Mouse (Mus musculus) cortical plate, adult 2 months (tissue): ENCODE data around the gene Mag. TPM values are rescaled to one million over a fixed set of nuclear protein-coding genes. Genes with fewer than 3 reads are reported as not detected.
A peak's percentile ranks its signal among the peaks of the same experiment; 100 is the strongest.
"Not testable (repeated sequence)": the region's sequence is repeated elsewhere in the genome, so short reads cannot be mapped to it uniquely, and the experiment has no call there.

Source experiments
- H3K27ac ChIP-seq: fragments of 200-500 bp; 2 replicates; pipeline ENCODE4 v1.5.1; 2012; ENCODE audit warnings: low read length, control low read depth, inconsistent platforms; ENCODE audit not compliant: insufficient read depth
- H3K4me1 ChIP-seq: fragments of 200-500 bp; 2 replicates; pipeline ENCODE4 v1.6.1; 2011; ENCODE audit warnings: low read length; ENCODE audit not compliant: control insufficient read depth, insufficient read depth
- H3K4me3 ChIP-seq: fragments of 200-500 bp; 2 replicates; pipeline ENCODE4 v1.5.1; 2011; ENCODE audit warnings: mild to moderate bottlenecking, low read length, control low read depth; ENCODE audit not compliant: insufficient read depth
- CTCF ChIP-seq: fragments of 200-500 bp; IDR thresholded peaks from 2 replicates; pipeline ENCODE4 v1.5.1; 2011; ENCODE audit warnings: mild to moderate bottlenecking, control low read depth, low read length; ENCODE audit not compliant: insufficient read depth; ENCODE audit errors: extremely low read depth
- POLR2A ChIP-seq: fragments of 200-500 bp; IDR thresholded peaks from 2 replicates; pipeline ENCODE4 v1.6.1; 2011; ENCODE audit warnings: mild to moderate bottlenecking, low read length, control low read depth; ENCODE audit not compliant: insufficient read depth; ENCODE audit errors: extremely low read depth
- polyA plus RNA-seq: library from polyadenylated mRNA; depleted of rRNA; stranded (reverse); fragments of >200 nt; gene quantifications from 2 replicates; pipeline ENCODE4 v1.2.3, GENCODE M21; 2012

Gene Mag
- polyA plus RNA-seq, 1 experiment = 613 TPM

DNA sequence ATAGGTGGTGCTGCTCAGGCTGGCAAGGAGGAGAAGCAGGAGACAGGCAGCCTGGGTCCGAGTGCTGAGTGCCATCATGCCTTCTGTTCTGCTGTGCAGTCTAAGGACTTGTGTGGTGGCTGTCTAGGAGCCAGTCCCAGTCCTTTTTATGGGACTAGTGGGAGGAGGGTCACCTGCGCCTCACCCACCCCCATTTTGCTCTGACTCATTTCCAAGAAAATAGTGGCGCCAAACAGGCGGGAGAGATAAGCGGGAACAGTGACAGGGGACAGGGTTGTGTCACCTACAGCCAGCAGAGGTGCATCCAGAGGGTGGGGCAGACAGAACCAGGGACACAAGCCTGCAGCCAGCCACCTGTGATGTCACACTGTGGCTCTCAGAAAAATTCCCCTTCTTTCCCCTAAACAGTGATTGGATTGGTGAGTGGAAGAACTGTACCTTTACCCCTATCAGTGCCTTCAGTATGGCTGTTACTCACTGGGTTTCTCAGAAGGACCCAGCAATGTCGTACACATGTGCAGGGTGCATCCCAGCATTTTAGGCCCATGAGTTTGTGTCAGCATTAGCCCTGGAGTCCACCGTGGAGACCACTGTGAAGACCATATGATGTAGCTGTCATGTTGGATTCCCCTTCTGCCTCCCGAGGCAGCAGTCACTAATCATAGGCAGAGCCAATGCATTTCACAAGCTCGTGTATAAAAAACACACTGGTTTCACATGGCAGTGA, 29.4 kb upstream of the Mag start, which contains the start of gene Hamp:
Hamp (minus strand) TSS at position 124 of the 727 bp plus-strand sequence.
- TF ChIP-seq POLR2A (no peak), CTCF (no peak)
- no peak within 1 kb of the TSS for H3K4me3 ChIP-seq
- no peak within 1 kb of the TSS for H3K27ac ChIP-seq
- H3K4me1 ChIP-seq = no peaks in the 10 kb centered on the region

DNA sequence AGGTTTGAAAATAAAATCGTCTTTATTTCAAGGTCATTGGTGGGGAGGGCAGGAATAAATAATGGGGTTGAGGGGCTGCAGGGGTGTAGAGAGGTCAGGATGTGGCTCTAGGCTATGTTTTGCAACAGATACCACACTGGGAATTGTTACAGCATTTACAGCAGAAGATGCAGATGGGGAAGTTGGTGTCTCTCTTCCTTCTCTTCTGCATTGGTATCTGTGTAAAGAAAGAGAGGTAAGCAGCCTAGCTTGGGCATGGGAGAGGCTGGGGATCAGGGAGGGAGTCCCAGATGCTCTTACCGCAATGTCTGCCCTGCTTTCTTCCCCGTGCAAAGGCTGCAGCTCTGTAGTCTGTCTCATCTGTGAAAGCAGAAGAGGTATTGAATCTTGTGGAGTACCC, 27.7 kb upstream of the Mag start:
- H3K4me1 ChIP-seq, H3K27ac ChIP-seq, H3K4me3 ChIP-seq: not testable (repeated sequence)

DNA sequence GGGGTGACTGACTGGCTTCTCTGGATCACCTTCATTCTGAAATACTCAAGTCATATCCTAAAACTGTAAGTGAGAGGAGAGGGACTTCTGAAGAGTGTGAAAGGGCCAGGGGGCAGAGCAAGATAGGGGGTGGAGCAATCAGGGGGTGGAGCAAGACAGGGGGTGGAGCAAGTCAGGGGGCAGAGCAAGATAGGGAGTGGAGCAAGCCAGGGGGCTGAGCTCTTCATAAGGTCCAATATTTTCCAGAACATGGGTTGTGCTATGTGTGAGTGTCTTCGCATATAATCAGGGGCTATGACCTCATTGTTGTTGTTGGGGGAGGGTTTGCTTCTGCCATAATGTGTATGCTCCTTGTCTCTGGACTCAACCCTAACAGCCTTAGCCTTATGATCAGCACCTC, 25.4 kb upstream of the Mag start:
- H3K4me3 ChIP-seq, H3K4me1 ChIP-seq, H3K27ac ChIP-seq: not testable (repeated sequence)

DNA sequence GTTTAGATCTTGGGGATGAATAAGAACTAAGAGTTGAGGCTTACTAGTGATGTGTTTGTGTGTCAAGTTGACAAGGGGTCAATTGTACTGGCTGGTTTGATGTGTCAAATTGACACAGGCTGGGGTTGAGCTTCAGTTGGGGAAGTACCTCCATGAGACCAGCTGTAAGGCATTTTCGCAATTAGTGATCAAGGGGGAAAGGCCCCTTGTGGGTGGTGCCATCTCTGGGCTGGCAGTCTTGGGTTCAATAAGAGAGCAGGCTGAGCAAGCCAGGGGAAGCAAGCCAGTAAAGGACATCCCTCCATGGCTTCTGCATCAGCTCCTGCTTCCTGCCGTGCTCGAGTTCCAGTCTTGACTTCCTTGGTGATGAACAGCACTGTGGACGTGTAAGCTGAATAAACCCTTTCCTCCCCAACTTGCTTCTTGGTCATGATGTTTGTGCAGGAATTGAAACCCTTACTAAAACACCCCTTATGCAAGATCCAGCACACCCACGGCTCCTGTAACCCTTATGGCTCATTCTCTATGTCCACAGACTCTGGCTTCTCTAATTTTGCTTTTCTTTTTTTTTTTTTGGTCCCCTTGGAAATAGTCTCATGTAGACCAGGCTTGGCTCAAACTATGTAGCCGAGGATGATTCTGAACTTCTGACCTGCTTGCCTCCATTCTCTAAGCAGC, 20.9 kb upstream of the Mag start:
- H3K27ac ChIP-seq, H3K4me3 ChIP-seq, H3K4me1 ChIP-seq: not testable (repeated sequence)

DNA sequence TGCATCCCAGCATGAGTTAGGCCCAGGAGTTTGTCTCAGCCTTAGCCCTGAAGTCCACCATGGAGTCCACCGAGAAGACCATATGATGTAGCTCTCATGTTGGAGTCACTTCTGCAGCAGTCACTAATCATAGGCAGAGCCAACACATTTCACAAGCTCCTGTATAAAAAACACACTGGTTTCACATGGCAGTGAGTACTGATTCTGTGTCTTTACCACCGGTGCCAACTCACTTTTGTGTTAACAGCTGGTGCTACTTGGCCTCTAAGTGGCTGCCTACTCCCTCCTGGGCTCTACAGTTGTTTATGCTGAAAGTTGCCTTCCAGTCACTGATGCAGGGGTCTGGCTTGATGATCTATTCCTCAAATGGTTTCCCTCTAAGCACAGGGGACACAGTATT, 9.9 kb upstream of the Mag start, which contains the start of gene Hamp2:
Hamp2 (minus strand) TSS at position 101 of the 400 bp plus-strand sequence.
- H3K4me3 ChIP-seq, H3K27ac ChIP-seq, H3K4me1 ChIP-seq: not testable (repeated sequence)

DNA sequence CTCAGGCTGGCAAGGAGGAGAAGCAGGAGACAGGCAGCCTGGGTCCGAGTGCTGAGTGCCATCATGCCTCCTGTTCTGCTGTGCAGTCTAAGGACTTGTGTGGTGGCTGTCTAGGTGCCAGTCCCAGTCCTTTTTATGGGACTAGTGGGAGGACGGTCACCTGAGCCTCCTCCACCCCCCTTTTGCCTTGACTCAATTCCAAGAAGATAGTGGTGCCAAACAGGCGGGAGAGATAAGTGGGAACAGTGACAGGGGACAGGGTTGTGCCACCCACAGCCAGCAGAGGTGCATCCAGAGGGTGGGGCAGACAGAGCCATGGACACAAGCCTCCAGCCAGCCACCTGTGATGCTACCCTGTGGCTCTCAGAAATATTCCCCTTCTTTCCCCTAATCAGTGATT, 9.4 kb upstream of the Mag start:
- Histone ChIP-seq H3K4me3 (no peak overlapping the region), H3K4me1 (no peaks in the 10 kb centered on the region), H3K27ac (no peak overlapping the region)
- TF ChIP-seq POLR2A (no peak), CTCF (no peak)

DNA sequence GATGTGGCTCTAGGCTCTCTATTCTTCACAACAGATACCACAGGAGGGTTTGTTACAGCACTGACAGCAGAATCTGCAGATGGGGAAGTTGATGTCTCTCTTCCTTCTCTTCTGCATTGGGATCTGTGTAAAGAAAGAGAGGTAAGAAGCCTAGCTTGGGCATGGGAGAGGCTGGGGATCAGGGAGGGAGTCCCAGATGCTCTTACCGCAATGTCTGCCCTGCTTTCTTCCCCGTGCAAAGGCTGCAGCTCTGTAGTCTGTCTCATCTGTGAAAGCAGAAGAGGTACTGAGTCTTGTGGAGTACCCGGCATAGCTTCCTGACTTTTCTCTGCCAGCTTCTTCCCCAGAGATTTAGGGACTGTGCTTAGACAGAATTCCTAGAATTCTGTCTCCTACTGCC, 7.8 kb upstream of the Mag start:
- H3K27ac ChIP-seq, H3K4me3 ChIP-seq, H3K4me1 ChIP-seq: not testable (repeated sequence)

DNA sequence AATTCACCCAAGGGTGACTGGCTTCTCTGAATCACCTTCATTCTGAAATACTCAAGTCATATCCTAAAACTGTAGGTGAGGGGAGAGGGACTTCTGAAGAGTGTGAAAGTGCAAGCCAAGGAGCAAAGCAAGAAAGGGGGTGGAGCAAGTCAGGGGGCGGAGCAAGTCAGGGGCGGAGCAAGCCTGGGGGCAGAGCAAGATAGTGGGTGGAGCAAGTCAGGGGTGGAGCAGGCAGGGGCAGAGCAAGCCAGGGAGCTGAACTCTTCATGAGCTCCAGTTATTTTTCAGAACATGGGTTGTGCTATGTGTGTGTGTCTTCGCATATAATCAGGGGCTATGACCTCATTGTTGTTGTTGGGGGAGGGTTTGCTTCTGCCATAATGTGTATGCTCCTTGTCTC, 5.5 kb upstream of the Mag start:
- no peaks in the 10 kb centered on the region for H3K4me1 ChIP-seq

DNA sequence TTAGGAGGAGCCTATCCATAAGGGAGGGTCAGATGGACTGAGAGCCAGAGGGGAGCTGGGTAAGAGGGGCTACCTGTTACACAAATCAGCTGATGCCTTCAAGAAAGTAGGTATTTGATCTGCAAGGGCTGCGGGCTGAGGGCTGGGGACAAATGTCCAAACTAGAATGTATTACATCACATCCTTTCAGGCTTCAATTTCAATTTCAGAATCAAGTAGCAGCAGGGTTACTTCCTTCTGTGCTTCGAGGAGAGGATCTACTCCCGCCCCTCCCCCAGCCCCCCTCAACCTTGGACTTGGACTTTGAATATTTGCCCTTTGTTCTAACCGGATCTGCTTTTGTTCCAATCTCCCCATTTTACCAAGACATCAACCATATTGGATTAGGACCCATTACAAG, 2.5 kb upstream of the Mag start:
- TF ChIP-seq CTCF = no peak
- TF ChIP-seq POLR2A = no peak
- H3K4me3 ChIP-seq = peak overlapping the region; percentile 29; the same call in 1 of the 2 replicates
- no peaks in the 10 kb centered on the region for H3K4me1 ChIP-seq
- H3K27ac ChIP-seq = peak overlapping the region; percentile 92

More for the DNA sequence above, 5.5 kb upstream of the Mag start:
- no peak overlapping the region for H3K4me3 ChIP-seq
- no peak overlapping the region for H3K27ac ChIP-seq
- TF ChIP-seq CTCF = no peak
- TF ChIP-seq POLR2A = no peak

DNA sequence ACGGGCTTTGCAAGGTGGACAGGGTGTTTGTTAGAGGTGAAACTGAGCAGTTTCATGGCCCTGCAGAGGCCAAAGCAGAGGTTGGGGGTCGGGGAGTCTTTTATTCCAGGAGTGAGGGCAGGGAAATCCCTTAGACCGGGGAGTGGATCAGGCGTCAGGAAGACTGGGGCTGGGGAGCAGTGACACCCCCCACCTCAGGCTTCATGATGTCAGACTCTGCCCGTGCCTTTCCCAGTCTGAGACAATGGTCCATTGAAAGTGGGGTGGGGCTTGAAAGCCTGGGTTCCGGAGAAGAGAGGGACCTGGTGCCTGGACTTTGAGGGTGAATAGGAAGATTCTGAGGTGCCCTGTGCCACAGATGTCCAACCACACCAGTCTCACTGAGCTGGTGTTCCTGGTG, 2.0 kb upstream of the Mag start:
- peak overlapping the region; percentile 29; the same call in 1 of the 2 replicates for H3K4me3 ChIP-seq
- no peaks in the 10 kb centered on the region for H3K4me1 ChIP-seq
- H3K27ac ChIP-seq = peak overlapping the region; percentile 92
- TF ChIP-seq CTCF (no peak), POLR2A (no peak)

DNA sequence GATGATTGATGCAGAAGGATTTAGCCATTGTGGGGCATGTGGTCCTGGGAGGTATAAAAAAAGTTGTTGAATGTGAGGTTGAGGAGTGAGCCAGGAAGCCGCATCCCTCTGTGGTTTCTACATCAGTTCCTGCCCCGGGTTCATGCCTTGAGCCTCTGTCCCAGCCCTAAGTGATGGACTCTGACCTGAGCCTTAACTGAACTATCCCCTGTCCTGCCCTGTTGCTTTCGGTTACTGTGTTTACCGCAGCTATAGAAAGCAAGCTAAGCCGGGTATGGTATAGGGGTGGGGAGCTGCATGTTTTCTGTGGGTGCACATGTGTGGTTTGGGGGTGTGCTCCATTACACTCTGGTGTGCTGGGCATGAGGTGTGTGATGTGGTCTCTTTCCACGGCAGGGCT, 4.9 kb downstream of the Mag start:
- Histone ChIP-seq H3K4me3 (no peak overlapping the region), H3K27ac (no peak overlapping the region), H3K4me1 (no peaks in the 10 kb centered on the region)
- TF ChIP-seq CTCF (no peak), POLR2A (no peak)
